Mouse (Mus musculus) testis, adult 2 months (tissue): ENCODE measurements around the gene Treml1.

Experiments
- CTCF ChIP-seq: fragments of 200-500 bp; IDR thresholded peaks from 2 replicates; pipeline ENCODE4 v1.5.1; 2012; ENCODE audit warnings: low read depth, mild to moderate bottlenecking, inconsistent platforms, low read length, moderate library complexity; ENCODE audit not compliant: control insufficient read depth, insufficient read depth, insufficient replicate concordance
- POLR2A ChIP-seq: fragments of 200-500 bp; IDR thresholded peaks from 2 replicates; pipeline ENCODE4 v1.6.1; 2012; ENCODE audit warnings: low read depth, mild to moderate bottlenecking, inconsistent platforms, low read length, moderate library complexity; ENCODE audit not compliant: control insufficient read depth

DNA sequence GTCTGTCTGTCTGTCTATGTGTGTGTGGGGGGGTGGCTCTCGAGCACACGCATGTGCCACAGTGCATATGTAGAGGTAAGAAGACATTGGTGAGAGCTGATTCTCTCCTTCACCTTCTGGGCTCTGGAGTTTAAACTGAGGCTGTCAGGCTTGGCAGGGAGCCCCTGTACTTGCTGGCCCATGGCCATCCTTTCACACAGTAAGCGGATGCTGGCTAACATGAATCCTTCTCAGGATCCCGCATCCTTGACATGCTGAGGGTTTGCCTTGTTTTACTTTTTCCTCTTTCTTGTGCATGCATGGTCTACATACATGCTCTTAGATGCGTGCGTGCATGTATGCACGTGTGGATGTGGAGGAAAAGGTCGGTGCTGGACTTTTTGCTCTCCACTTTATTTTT lies 3.2 kb downstream of the Treml1 start:
- TF ChIP-seq CTCF (no peak), POLR2A (no peak)
